Mouse (Mus musculus) left cerebral cortex, postnatal 4 days (tissue): ENCODE data around the gene Sst. TPM values are rescaled to one million over a fixed set of nuclear protein-coding genes. Genes with fewer than 3 reads are reported as not detected.

ENCODE experiments used
- DNase-seq: peaks from one replicate; pipeline ENCODE4 v3.0.0-alpha.2; 2022
- intact Hi-C: fragments of 180-260 bp; cut with DNase I; formaldehyde crosslinking; loops from one replicate; pipeline ENCODE4 v1.15.1; 2025
- total RNA-seq, 2 experiments: library from RNA; stranded (reverse); gene quantifications; 2 replicates each; pipeline ENCODE4 v1.2.3; 2021

The Sst gene
- total RNA-seq, 2 experiments from 2014 or later, result 251 to 315 TPM

- intact Hi-C loops, result no loop called here
- no peak for DNase-seq
These were observed 607 bp downstream of the Sst start for GRCm38 (mm10) chr16:23890151-23890550.

DNA sequence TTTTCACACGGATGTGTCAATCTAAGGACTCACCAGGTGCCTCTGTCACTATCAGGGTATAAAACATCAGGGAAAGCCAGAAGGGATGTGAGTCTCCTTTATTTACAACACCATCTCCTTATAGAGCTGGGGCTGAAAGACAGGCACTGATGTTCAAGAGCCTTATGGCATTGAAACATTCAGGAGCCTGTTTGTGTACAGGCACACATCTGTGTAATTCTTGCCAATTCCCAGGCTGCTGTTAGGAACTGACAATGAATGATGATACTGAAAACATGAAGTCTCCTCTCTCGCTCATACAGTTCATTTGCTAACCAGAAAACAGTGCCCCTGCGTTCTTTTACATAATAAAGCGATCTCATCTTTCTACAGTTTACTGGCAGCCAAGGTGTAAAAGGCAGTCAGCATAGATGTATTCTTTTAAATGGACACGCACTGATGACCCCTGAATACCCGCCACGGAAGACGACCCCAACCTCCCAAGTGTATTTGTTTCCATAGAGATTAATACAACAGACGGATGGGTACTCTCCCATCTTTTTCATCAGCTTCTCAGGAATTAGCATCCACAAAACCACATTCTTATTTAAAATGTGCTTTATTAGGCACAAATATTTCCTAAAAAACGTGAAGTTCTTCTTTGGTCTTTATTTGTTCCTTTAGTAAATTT lies 2.7 kb downstream of the Sst start:
- intact Hi-C loops, result no loop called here
- no peak for DNase-seq

DNA sequence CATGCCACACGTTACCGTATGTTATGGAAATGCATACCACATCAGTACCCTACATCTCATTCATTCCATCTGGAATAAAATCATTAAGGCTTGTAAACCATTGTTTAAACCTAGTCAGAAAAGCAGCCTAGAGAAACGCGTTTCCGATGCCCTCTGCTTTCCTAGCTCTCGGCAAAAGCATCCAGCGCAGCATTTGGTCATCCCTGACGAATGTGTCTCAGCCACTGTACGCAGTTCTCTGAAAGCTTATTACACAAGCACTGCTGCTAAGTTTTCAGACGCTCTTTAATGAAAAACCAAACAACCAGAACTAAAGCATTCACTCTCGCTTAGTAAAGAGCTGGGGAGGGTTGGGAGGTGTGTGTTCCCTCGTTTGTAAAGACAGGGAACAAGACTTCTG lies 5.7 kb downstream of the Sst start:
- intact Hi-C loops, result no loop called here
- DNase-seq, result no peak

DNA sequence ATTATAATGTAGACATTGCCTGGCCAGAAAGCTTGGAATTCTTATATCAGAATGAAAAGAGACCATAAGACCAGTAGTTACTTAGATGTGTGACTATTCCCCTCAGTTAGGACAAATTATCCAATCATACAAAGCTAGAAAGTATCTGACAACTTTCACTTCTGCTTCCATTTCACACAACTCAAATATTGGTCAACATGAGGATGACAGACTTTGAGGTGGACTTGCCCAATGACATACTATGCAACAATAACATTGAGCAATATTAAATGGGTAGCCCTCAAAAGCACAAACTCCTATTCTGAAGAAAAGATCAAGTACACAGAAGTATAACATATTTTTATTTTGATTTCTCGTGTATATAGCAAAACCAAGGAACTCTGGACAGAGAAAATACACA lies 35.5 kb downstream of the Sst start:
- no peak for DNase-seq
- intact Hi-C loops, result no loop called here

GRCm38 (mm10) chr16:23849720-23850119 lies 41.0 kb downstream of the Sst start:
- intact Hi-C loops, result no loop called here
- DNase-seq, result no peak

- DNase-seq, result no peak
These were observed 41.6 kb downstream of the Sst start for GRCm38 (mm10) chr16:23849176-23849575.

DNA sequence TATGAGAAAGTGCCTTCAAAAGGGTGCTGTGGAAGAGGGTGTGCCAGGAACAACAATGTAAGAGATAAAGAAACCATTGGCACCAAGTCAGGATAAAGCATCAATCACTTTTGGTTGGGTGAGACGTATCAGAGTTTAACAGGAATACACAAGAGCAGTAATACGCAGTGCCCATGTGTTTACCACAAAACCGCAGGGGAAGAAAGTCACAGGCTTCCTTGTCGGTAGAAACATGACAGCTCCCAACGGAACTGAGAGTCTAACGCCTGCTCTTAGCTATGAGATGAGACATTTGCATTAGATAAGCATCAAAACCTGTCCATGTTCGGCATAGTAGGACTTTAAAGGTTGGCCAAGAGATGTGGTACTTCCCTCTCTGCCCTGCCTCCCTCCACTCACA lies 46.1 kb downstream of the Sst start:
- intact Hi-C loops, result no loop called here
- DNase-seq, result no peak

More at GRCm38 (mm10) chr16:23849176-23849575, 41.6 kb downstream of the Sst start:
- intact Hi-C loops, result no loop called here

DNA sequence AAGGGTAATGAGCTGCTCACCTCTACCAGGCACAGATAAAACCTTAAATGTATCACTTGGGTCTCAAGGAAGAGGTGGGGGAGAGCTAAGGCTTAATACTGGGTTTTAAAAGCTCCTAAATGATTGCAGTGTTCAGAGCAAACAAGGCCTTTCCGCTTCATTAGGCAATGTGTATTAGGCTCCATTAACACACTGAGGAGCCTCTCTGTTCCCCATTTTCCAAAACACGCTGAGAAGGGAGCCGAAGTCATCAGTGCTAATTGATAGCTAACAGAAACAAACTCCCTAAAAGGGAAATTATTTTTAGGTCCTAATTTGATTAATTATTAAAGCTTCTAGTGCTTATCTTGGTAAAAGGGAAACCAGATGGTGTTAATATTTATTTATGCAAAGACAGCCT lies 48.1 kb downstream of the Sst start:
- intact Hi-C loops, result no loop called here
- DNase-seq, result no peak

Other genes with a start within 250 kb of the Sst start
- gene Rtp2, start 41.4 kb upstream of the Sst start, total RNA-seq, result under 1 TPM in 1 of 2 experiments, not detected in 1; 0.36 TPM
- not detected for gene Gm37419, start 97.5 kb upstream of the Sst start, total RNA-seq
- 10 to 100 TPM; 21.0 to 22.4 TPM for gene Bcl6, start 97.9 kb upstream of the Sst start, total RNA-seq